ENCODE assay signal across 7 mouse cellular contexts in genomic region chr7:27591266-27592216, GRCm38 (mm10). TPM values are rescaled to one million over a fixed set of nuclear protein-coding genes. Genes with fewer than 3 reads are reported as not detected.
DNase-seq lines count a peak whose midpoint lies in the region; ATAC-seq lines count a peak whose summit lies in the region.

Gene Akt2 (plus strand): TSS chr7:27591552.

- peak within 1 kb of the TSS; percentile 98 for H3K27ac ChIP-seq in midbrain, embryonic 10.5 days (replicated peaks)

- intact Hi-C loops in gastrocnemius, postnatal 14 days (cut with DNase I; ENCODE audit: low total_unique reads): no loop called here
- intact Hi-C loops in left cerebral cortex, postnatal 25 days (cut with DNase I): loop anchor here (1.0 to 2.0 kb wide), 2 partner anchors 10 to 63 kb away; no protein-coding TSS in a partner anchor

- H3K27me3 ChIP-seq in midbrain, embryonic 10.5 days (ENCODE audit: low read depth, poor library complexity, severe bottlenecking): no peaks in the 10 kb centered on the region

- H3K4me1 ChIP-seq in midbrain, embryonic 10.5 days: peaks cover 26% of the 10 kb centered on the region

- ATAC-seq in inflammation-experienced regulatory T-cells, adult 6 months: peak; percentile 83

- H3K36me3 ChIP-seq in midbrain, embryonic 10.5 days: peaks cover 15% of the 10 kb centered on the region; the same call in 1 of the 2 replicates

- under 1% methylated on average over 62 of the region's 71 CpGs for WGBS in midbrain, embryonic 10.5 days

- H3K9me3 ChIP-seq in midbrain, embryonic 10.5 days (replicated peaks): no peaks in the 10 kb centered on the region

- peak; percentile 77 to 79 for DNase-seq in adrenal gland, adult 18-20 months (ENCODE audit: low spot score in 2 of 2)
- DNase-seq in embryo, embryonic 10.5 days (ENCODE audit: low spot score): peak; percentile 97
- DNase-seq in gastrocnemius, postnatal 14 days: peak; percentile 90
- DNase-seq in left cerebral cortex, postnatal 25 days (ENCODE audit: low spot score in 2 of 2): peak; percentile 92 to 98
- DNase-seq in midbrain, embryonic 10.5 days (ENCODE audit: low spot score): peak; percentile 94
- DNase-seq in right cerebral cortex, postnatal 4 days: peak; percentile 94

- H3K4me3 ChIP-seq in midbrain, embryonic 10.5 days: peak within 1 kb of the TSS; percentile 85

RNA-seq across cellular contexts. Expression of gene Akt2, which starts in this region (rescaled TPM):
- total RNA-seq in adrenal gland, adult 18-20 months (2021): 100 to 1,000 TPM; 209 to 250 TPM
- total RNA-seq in gastrocnemius, postnatal 14 days (2021): 100 to 1,000 TPM; 109 to 114 TPM
- polyA plus RNA-seq in inflammation-experienced regulatory T-cells, adult 6 months (2017; shearing (Covaris generic)): 10 to 100 TPM; 41.6 to 51.3 (median 43.1) TPM
- 100 to 1,000 TPM; 123 to 139 TPM for total RNA-seq in left cerebral cortex, postnatal 25 days (2021)
- polyA plus RNA-seq in midbrain, embryonic 10.5 days (2016; fragmentation: Nextera tagmentation; extraction: Ambion mirVana): 85.9 and 89.4 TPM in 2 replicates

Comparison
In these comparisons a context has a peak if more than half of its experiments do, and no peak if none do; other contexts are left out.
1. Peak in every context shown above with its lines: DNase-seq, ATAC-seq, H3K4me3 ChIP-seq and H3K27ac ChIP-seq.